Mouse (Mus musculus): ENCODE results near the gene Msantd3. TPM values are rescaled to one million over a fixed set of nuclear protein-coding genes. Genes with fewer than 3 reads are reported as not detected.
A peak's percentile ranks its signal among the peaks of the same experiment; 100 is the strongest.

The Msantd3 gene
- total RNA-seq, 2 experiments from 2014 or later, result 25.3 to 26.5 TPM

DNA sequence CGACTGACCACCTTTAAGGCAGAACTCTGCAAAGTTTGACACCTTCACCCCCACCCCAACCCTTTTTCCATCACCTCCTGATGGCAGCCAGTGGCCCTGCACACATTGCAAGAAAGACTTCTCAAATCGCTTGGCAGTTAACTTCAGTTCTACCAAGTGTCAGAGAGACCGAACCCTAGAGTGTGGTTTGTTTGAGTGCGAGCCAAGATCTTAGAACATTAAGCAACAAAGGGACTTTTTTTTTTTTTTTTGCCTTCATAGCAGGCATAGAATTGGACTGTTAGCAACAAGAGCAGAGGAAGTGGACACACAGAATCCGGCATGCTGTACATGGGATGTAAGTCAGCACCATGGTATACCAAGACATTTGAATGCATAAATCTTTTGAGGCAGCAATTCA is 9.9 kb downstream of the Msantd3 start:
- DNase-seq (ENCODE audit: low spot score in 2 of 2), result no peak
- intact Hi-C loops (cut with DNase I), result no loop called here

GRCm38 (mm10) chr4:48552486-48553064 is 12.8 kb downstream of the Msantd3 start:
- peak in 1 of 2 experiments; percentile 39 for DNase-seq (ENCODE audit: low spot score in 2 of 2)
- intact Hi-C loops (cut with DNase I), result no loop called here

- intact Hi-C loops (cut with DNase I), result no loop called here
- DNase-seq (ENCODE audit: low spot score in 2 of 2), result no peak
Measured at GRCm38 (mm10) chr4:48554132-48554531, 14.4 kb downstream of the Msantd3 start.

GRCm38 (mm10) chr4:48555729-48556128 is 16.0 kb downstream of the Msantd3 start:
- DNase-seq (ENCODE audit: low spot score in 2 of 2), result peak; percentile 45 to 50
- intact Hi-C loops (cut with DNase I), result no loop called here

DNA sequence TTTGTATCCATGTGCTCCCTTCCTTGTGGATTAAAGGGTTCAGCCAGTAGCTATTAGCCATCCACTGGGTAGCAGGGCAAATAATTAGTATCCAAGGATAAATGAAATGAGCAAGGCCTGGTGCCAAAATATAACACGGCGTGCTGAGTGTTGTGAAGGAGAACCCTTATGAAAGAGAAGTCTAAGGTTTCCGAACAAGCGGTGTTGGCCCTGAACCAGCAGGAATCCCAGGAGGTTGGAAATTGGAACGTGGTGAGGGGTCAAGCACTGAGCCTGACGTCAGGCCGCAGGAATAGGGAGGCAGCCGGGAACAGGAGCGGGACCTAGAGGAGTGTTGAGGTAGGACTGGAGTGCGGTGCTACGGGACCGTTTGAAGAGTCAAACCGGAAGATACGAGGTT is 19.9 kb downstream of the Msantd3 start:
- intact Hi-C loops (cut with DNase I), result no loop called here
- DNase-seq (ENCODE audit: low spot score in 2 of 2), result no peak

DNA sequence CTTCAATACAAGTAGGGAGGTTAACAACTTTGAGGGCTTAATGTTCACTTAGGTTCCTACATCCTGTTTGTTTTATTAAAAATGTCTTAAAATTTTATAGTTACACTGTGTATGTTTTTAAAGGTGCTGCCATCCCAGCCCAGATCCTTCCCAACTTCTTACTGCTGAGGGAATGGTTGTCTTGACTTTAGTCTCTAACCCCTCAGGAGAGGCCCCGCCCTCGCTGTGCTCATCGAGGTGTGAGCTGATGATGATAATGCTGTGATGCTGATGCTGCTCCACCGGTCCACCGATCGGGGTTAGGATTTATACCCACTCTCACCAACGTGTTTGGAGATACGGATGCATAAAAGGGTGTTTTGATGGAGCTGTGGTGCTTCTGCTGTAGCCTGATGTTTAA is 22.1 kb downstream of the Msantd3 start:
- no peak for DNase-seq (ENCODE audit: low spot score in 2 of 2)
- intact Hi-C loops (cut with DNase I), result no loop called here

DNA sequence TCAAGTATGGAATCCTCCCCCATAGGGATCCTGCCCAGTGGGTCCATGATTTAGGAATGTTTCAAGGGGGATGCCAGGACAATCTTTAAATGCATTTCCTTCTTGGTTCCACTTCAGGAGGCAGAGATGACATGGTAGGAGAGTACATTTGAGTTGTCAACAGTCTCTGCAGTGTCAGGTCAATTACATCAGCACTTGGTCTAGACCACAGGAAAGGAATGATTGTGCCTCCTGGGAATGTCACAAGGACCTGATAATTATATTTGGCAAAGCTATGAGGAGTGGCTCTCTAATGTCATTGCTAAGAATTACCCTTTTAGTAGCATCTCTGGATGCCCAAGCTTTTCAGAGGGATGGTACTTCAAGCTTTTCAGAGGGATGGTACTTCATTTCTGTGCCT is 25.2 kb downstream of the Msantd3 start:
- intact Hi-C loops (cut with DNase I), result no loop called here

GRCm38 (mm10) chr4:48576361-48576760 is 36.6 kb downstream of the Msantd3 start:
- no peak for DNase-seq (ENCODE audit: low spot score in 2 of 2)
- intact Hi-C loops (cut with DNase I), result no loop called here

More for the DNA sequence above, 25.2 kb downstream of the Msantd3 start:
- no peak for DNase-seq (ENCODE audit: low spot score in 2 of 2)

GRCm38 (mm10) chr4:48577831-48578230 is 38.1 kb downstream of the Msantd3 start:
- intact Hi-C loops (cut with DNase I), result no loop called here
- DNase-seq (ENCODE audit: low spot score in 2 of 2), result no peak

- intact Hi-C loops (cut with DNase I), result no loop called here
- DNase-seq (ENCODE audit: low spot score in 2 of 2), result no peak
Measured at GRCm38 (mm10) chr4:48578399-48578798, 38.7 kb downstream of the Msantd3 start.

DNA sequence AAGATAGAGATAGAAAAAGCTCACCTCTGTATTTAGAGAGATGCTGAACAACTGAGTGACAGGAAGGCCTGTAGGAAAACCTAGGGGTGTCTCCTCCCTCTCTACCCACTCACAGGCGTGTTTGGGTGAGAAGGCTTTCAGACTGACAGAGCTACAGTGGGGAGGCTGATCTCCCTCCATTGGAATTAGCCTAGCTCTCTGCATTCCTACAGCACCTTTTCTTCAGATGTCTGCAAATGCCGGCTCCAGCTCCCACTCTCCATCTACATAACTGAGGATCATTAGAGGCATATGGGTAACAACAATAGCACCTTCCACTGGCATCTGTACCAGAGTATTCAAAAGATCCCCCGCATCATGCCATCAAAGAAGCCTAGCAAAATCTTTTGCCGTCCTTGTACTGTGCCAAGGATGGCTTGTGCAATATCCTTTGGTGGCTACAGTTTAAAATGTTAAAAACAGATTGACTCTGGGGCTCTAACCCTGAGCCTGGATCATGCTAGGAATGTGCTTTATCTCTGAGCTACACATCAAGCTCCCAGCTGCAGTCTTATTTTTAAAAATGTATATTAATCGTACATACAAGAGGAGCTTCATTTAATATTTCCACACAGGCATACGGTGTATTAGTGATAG is 39.9 kb downstream of the Msantd3 start:
- peak in 1 of 2 experiments; percentile 16 for DNase-seq (ENCODE audit: low spot score in 2 of 2)
- intact Hi-C loops (cut with DNase I), result no loop called here

- intact Hi-C loops (cut with DNase I), result no loop called here
Measured at GRCm38 (mm10) chr4:48581201-48581600, 41.5 kb downstream of the Msantd3 start.

DNA sequence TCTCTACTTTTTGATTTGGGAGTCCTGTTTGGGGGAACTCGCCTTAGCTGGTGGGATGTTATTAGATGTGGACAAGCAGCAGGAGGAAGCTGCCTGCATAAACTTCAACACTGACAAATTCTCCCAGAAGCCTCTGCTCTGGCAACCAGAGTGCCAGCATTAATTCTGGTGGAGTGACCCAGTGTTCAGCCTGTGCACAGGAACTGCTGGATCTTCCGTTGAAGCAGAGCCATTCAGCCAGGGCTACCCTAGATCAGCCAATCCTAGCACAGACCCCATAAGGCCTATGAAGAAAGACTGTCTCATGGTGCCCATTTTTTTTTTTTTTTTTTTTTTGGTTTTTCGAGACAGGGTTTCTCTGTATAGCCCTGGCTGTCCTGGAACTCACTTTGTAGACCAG is 42.3 kb downstream of the Msantd3 start:
- DNase-seq (ENCODE audit: low spot score in 2 of 2), result no peak
- intact Hi-C loops (cut with DNase I), result no loop called here

More at GRCm38 (mm10) chr4:48581201-48581600, 41.5 kb downstream of the Msantd3 start:
- DNase-seq (ENCODE audit: low spot score in 2 of 2), result no peak

DNA sequence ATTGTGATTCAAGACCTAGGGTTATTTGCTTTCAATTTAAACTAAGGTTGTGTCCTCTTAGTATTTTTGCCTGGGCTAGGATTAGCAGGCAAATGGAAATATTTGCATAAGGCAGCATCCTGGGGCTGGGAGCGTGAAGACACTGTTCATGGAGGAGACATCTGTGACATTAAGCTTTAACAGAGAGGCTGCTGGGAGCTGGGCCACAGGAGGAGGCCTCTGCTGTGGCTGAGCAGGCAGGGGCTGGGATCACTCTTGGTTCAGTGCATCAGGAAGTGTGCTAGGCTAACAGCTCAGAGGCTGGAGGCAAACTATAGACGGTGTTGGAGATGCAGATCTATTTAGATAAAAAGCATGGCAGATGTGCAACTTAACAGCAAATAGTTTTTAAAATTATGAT is 43.2 kb downstream of the Msantd3 start:
- no peak for DNase-seq (ENCODE audit: low spot score in 2 of 2)
- intact Hi-C loops (cut with DNase I), result no loop called here

DNA sequence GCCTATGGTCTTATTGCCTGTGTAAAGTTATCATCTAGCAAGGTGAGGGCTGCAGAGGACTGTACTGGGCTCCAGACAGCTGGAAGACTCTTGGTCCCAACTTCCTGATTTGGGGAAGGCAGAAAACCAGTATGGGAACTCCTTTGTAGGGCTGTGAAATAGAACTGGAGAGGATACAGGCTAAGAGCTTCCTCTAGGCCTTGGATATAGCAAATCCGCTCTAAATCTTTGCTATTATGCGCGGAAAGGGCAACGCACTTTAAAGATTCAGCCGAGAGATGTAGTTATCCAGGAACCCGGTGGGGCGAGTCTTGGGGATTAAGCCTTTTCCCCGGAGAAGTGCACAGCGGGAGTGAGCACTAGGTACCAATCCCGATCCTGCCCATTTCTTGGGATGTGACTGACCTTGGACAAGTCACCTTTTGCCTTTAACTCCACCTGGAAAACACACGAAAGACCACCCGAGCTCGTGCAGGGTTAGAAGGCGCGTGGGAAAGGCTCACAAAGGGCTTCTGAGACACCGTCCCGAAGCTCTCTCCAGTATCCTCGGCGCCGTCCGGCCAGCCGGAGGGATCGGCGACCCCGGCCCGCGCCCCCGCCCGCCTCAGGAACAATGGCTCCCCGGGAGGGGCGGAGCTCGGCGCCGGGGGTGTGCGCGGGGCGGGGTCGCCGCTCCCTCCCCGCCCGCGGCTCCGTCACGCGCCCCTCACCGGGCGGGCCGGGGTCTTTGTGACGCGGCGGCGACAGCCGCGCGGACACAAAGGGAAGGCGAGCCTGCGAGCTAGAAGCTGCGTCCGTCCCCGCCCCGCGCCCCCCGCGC is 44.9 kb downstream of the Msantd3 start, which contains the start of gene Tmeff1:
TSS of gene Tmeff1 (plus strand) at position 754 of the 820 bp plus-strand sequence.
- DNase-seq (ENCODE audit: low spot score in 2 of 2), result peak; percentile 39 to 50
- intact Hi-C loops (cut with DNase I), result loop anchor here (2.0 to 5.0 kb wide), 3 partner anchors 42 to 96 kb away; partner anchors contain the start of gene Cavin4

DNA sequence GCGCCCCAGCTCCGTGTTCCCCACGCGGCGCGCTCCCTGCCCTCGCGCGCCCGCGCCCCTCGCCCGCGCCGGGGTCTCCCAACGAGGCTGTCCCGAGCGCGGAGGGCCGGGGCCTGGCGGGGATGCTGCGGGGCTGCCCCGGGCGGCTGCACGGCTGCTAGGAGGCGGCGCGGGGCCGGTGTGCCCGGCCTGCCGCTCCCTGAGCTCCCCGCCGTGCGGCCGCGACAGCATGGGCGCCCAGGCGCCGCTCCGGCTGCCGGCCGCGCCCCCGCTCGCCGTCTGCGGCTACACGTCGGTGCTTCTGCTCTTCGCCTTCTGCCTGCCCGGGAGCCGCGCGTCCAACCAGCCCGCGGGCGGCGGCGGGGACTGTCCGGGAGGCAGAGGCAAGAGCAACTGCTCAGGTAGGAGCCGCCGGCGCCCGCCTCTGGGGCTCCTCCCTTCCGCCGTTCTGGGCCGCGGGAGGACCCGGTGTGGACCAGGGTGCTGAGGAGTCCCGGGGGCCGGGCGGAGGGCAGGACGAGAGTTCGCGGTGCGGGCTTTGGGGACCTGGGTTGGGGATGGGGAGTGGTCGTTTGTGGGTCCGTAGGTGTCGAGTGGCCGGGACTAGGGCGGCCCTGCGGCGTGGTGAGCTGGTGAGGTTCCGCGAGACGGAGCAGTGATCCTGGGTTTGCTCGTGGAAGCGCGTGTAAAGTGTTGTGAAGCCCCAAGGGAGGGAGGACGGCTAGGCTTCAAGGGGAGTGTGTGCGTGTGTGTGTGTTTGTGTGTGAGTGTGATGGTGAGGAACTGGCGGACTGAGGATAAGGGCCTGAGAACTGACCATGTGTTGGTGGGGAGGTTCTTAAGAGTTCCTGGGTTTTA is 45.7 kb downstream of the Msantd3 start:
- intact Hi-C loops (cut with DNase I), result loop anchor here (2.0 to 5.0 kb wide), 3 partner anchors 43 to 95 kb away; partner anchors contain the start of gene Cavin4

DNA sequence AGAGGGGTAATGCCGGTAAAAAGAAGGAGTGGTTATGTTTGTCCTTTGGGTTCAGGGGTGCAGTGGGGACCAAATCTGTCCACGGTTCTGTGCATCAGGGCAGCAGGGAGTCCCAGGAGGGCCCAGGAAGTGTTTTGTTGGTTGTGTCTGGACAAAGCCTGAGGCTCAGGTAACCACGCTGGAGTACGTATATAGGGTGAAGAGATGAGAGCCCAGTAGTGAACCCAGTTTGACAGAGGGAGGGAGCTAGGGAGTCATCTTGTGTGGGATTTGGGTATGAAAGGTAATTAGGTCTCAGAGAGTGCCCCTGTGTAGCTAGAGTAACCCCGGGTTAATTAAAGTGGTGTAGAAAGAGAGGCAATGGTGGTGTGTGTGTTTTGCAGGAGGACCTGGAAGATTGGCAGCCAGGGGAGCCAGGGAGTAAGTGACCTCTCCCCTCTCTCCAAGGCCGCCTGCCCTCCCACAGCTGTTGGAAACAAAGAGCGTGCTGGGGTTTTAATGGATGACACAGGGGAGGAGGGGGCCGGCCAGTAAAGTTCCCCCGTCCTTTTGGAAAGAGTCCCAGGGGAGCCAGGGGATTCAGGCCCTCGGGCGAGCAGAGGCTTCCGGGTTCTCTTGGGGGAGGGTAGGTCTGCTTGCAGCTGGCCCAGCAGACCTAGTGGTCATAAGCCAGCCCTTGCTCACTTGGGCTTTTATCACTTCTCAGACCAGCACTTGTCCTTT is 46.5 kb downstream of the Msantd3 start:
- intact Hi-C loops (cut with DNase I), result loop anchor here (5.0 kb wide), 2 partner anchors 44 to 76 kb away; partner anchors contain the start of gene Cavin4
- DNase-seq (ENCODE audit: low spot score in 2 of 2), result peak in 1 of 2 experiments; percentile 18

More for the DNA sequence above, 45.7 kb downstream of the Msantd3 start:
- peak; percentile 47 to 55 for DNase-seq (ENCODE audit: low spot score in 2 of 2)

- intact Hi-C loops (cut with DNase I), result loop anchor here (5.0 kb wide), 2 partner anchors 45 to 75 kb away; partner anchors contain the start of gene Cavin4
- no peak for DNase-seq (ENCODE audit: low spot score in 2 of 2)
Measured at GRCm38 (mm10) chr4:48587526-48587925, 47.8 kb downstream of the Msantd3 start.

- intact Hi-C loops (cut with DNase I), result loop anchor here (5.0 kb wide), 2 partner anchors 46 to 74 kb away; partner anchors contain the start of gene Cavin4
Measured at GRCm38 (mm10) chr4:48588576-48588975, 48.8 kb downstream of the Msantd3 start.

More at GRCm38 (mm10) chr4:48588576-48588975, 48.8 kb downstream of the Msantd3 start:
- no peak for DNase-seq (ENCODE audit: low spot score in 2 of 2)
